Mouse (Mus musculus): ENCODE results near the gene Crxos. TPM values are rescaled to one million over a fixed set of nuclear protein-coding genes. Genes with fewer than 3 reads are reported as not detected.
A peak's percentile ranks its signal among the peaks of the same experiment; 100 is the strongest.

The Crxos gene
- polyA plus RNA-seq, 1 experiment: not detected

DNA sequence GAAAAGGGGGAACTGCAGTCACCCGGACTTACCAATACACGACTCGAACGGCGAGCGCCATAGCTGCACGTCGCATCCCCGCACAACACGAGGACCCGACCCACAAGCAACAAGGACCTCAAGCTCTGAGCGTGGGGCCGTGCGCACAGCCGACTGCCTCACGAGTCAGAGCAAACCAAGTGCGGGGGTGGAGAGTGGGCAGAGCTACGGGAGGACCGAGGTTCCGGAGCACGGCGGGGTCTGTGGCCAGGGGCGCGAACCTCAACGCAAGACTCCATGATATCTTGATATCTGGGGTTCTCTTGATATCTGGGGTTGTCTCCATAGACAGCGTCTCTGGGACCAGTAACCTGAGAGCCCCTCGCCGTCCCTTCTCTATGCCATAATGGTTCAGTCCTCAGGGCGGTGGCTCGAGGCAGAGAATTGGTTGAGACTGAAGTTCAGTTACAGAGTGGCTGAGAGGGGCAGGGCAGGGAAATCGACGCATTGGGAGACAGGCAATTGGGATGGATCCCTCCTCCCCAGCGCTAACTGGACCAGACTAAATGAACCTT, 39.9 kb downstream of the Crxos start, which contains the start of gene Selenow:
Gene Selenow (minus strand): TSS at position 183 of the 554 bp plus-strand sequence.
- Histone ChIP-seq H3K4me3 (peak within 1 kb of the TSS; percentile 95), H3K27me3 (ENCODE audit: control insufficient read depth, insufficient read depth, insufficient read length) (no peaks in the 10 kb centered on the region), H3ac (ENCODE audit: control insufficient read depth, insufficient read length) (peak within 1 kb of the TSS; percentile 71), H3K79me2 (ENCODE audit: control insufficient read depth, insufficient read depth) (peaks cover 24% of the 10 kb centered on the region), H3K36me3 (ENCODE audit: control insufficient read depth, insufficient read depth) (peaks cover 13% of the 10 kb centered on the region), H3K4me2 (ENCODE audit: low read depth) (peak within 1 kb of the TSS; percentile 87)
- TF ChIP-seq MAX (IDR thresholded peaks at IDR 0.05; ENCODE audit: low read depth) (peak; percentile 17), CEBPB (IDR thresholded peaks at IDR 0.05; ENCODE audit: insufficient read depth, poor library complexity, severe bottlenecking) (no peak), TCF12 (IDR thresholded peaks at IDR 0.05; ENCODE audit: insufficient read depth, poor library complexity, severe bottlenecking) (no peak), TCF3 (IDR thresholded peaks at IDR 0.05; ENCODE audit: insufficient read length, low read depth) (no peak), MYOG (IDR thresholded peaks at IDR 0.05; ENCODE audit: control insufficient read depth in 1 of 3, insufficient read depth in 1 of 3, insufficient read length in 2 of 3, low read depth in 2 of 3) (peak in 1 of 3 experiments; percentile 21), USF1 (IDR thresholded peaks at IDR 0.05; ENCODE audit: low read depth) (no peak), POLR2A (IDR thresholded peaks at IDR 0.05; ENCODE audit: insufficient read length, low read depth) (peak; percentile 97), REST (IDR thresholded peaks at IDR 0.05; ENCODE audit: insufficient read depth, insufficient read length) (peak; percentile 46), MYOD1 (IDR thresholded peaks at IDR 0.05; ENCODE audit: control insufficient read depth in 1 of 3, insufficient read length in 2 of 3, low read depth in 2 of 3) (peak in 1 of 3 experiments; percentile 23), POLR2AphosphoS2 (IDR thresholded peaks at IDR 0.05; ENCODE audit: insufficient read length, low read depth) (peak; percentile 98)

DNA sequence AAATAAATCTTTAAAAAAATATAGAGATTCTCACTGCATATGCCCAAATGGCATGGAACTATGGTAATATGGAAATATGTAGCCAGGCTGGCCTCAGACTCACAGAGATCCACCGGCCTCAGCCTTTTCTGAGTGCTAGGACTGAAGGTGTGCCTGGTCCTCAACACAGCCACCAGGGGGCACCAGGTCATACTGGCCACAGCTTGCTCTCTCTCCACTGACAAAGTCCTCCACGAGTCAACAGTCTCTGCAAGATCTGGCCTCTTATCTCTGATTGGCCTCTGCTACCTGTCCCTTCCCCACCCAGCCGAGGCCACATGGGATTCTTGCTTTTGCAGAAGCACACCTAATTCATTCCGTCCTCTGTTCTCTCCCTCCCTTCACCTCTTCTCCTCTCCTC, 47.5 kb downstream of the Crxos start:
- Histone ChIP-seq H3K36me3 (ENCODE audit: control insufficient read depth, insufficient read depth) (no peaks in the 10 kb centered on the region), H3K79me2 (ENCODE audit: control insufficient read depth, insufficient read depth) (no peaks in the 10 kb centered on the region), H3K27me3 (ENCODE audit: control insufficient read depth, insufficient read depth, insufficient read length) (no peaks in the 10 kb centered on the region), H3K4me2 (ENCODE audit: low read depth) (no peak overlapping the region), H3K4me3 (no peak overlapping the region), H3ac (ENCODE audit: control insufficient read depth, insufficient read length) (no peak overlapping the region)
- TF ChIP-seq POLR2AphosphoS2 (IDR thresholded peaks at IDR 0.05; ENCODE audit: insufficient read length, low read depth) (no peak), MAX (IDR thresholded peaks at IDR 0.05; ENCODE audit: low read depth) (no peak), TCF12 (IDR thresholded peaks at IDR 0.05; ENCODE audit: insufficient read depth, poor library complexity, severe bottlenecking) (no peak), MYOD1 (IDR thresholded peaks at IDR 0.05; ENCODE audit: control insufficient read depth in 1 of 3, insufficient read length in 2 of 3, low read depth in 2 of 3) (no peak), E2F4 (IDR thresholded peaks at IDR 0.05; ENCODE audit: insufficient read depth) (no peak), POLR2A (IDR thresholded peaks at IDR 0.05; ENCODE audit: insufficient read length, low read depth) (no peak), USF1 (IDR thresholded peaks at IDR 0.05; ENCODE audit: low read depth) (no peak), MYOG (IDR thresholded peaks at IDR 0.05; ENCODE audit: control insufficient read depth in 1 of 3, insufficient read depth in 1 of 3, insufficient read length in 2 of 3, low read depth in 2 of 3) (no peak), REST (IDR thresholded peaks at IDR 0.05; ENCODE audit: insufficient read depth, insufficient read length) (no peak), SRF (IDR thresholded peaks at IDR 0.05; ENCODE audit: control insufficient read depth, insufficient read length, low read depth) (no peak)

DNA sequence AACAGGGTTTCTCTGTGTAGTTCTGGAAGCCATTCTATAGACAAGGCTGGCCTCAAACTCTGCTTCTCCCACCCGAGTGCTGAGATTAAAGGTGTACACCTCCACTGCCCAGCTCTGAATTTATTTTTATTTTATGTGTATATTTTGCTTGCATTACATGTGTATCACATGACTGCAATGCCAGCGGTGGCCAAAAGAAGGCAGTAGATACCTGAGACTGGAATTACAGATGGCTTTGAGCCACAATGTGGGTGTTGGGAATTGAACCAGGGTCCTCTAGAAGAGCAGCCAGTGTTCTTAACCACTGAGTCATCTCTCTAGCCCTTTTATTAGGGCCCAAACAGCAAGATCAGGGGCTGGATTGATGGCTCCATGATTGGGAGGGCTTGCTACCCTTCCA, 48.1 kb downstream of the Crxos start:
- H3K27me3 ChIP-seq (ENCODE audit: control insufficient read depth, insufficient read depth, insufficient read length): no peaks in the 10 kb centered on the region
- no peak for TF ChIP-seq MAX (IDR thresholded peaks at IDR 0.05; ENCODE audit: low read depth)
- peak; percentile 45 for TF ChIP-seq USF1 (IDR thresholded peaks at IDR 0.05; ENCODE audit: low read depth)
- no peaks in the 10 kb centered on the region for H3K79me2 ChIP-seq (ENCODE audit: control insufficient read depth, insufficient read depth)
- no peak overlapping the region for H3ac ChIP-seq (ENCODE audit: control insufficient read depth, insufficient read length)
- no peaks in the 10 kb centered on the region for H3K36me3 ChIP-seq (ENCODE audit: control insufficient read depth, insufficient read depth)
- no peak overlapping the region for H3K4me3 ChIP-seq
- H3K4me2 ChIP-seq (ENCODE audit: low read depth): no peak overlapping the region

DNA sequence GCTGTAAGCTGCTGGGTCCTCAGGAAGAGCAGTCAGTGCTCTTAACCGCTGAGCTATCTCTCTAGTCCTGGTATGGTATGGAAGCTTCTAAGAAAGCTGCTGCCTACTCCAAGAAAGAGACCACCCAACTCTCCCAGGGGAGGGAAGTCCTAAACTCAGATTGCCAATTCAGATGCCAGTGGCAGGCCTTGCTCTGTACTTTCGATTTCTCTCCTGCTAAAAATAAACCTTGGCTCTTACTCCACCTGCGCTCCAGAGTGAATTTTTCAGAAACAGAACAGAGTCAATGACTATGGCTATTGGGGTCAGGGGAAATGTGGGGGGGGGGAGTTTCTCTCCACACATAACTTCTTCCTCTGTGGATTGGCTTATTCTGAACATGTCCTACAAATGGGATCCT, 49.2 kb downstream of the Crxos start:
- Histone ChIP-seq H3K27me3 (ENCODE audit: control insufficient read depth, insufficient read depth, insufficient read length) (no peaks in the 10 kb centered on the region), H3K4me3 (no peak overlapping the region), H3ac (ENCODE audit: control insufficient read depth, insufficient read length) (no peak overlapping the region), H3K79me2 (ENCODE audit: control insufficient read depth, insufficient read depth) (no peaks in the 10 kb centered on the region), H3K4me2 (ENCODE audit: low read depth) (peak overlapping the region; percentile 56), H3K36me3 (ENCODE audit: control insufficient read depth, insufficient read depth) (peaks cover 1% of the 10 kb centered on the region)
- TF ChIP-seq TCF12 (IDR thresholded peaks at IDR 0.05; ENCODE audit: insufficient read depth, poor library complexity, severe bottlenecking) (no peak), POLR2A (IDR thresholded peaks at IDR 0.05; ENCODE audit: insufficient read length, low read depth) (no peak), MYOD1 (IDR thresholded peaks at IDR 0.05; ENCODE audit: control insufficient read depth in 1 of 3, insufficient read length in 2 of 3, low read depth in 2 of 3) (no peak), POLR2AphosphoS2 (IDR thresholded peaks at IDR 0.05; ENCODE audit: insufficient read length, low read depth) (no peak), SRF (IDR thresholded peaks at IDR 0.05; ENCODE audit: control insufficient read depth, insufficient read length, low read depth) (no peak), E2F4 (IDR thresholded peaks at IDR 0.05; ENCODE audit: insufficient read depth) (no peak), MAX (IDR thresholded peaks at IDR 0.05; ENCODE audit: low read depth) (no peak), TCF3 (IDR thresholded peaks at IDR 0.05; ENCODE audit: insufficient read length, low read depth) (no peak), MYOG (IDR thresholded peaks at IDR 0.05; ENCODE audit: control insufficient read depth in 1 of 3, insufficient read depth in 1 of 3, insufficient read length in 2 of 3, low read depth in 2 of 3) (no peak), CEBPB (IDR thresholded peaks at IDR 0.05; ENCODE audit: insufficient read depth, poor library complexity, severe bottlenecking) (no peak), REST (IDR thresholded peaks at IDR 0.05; ENCODE audit: insufficient read depth, insufficient read length) (no peak)

Data from myocyte (in vitro differentiated cells).